Mouse (Mus musculus) small intestine, adult 2 months (tissue): ENCODE measurements at regions not wholly inside any gene's neighbourhood (a gene's known extent, or its start where the extent isn't known, plus 50 kb on each side); places are given as distances from the start of the nearest gene placed in this dataset.

Source experiments
- CTCF ChIP-seq: fragments of 200-500 bp; IDR thresholded peaks from 2 replicates; pipeline ENCODE4 v1.5.1; 2012; ENCODE audit warnings: low read depth, mild to moderate bottlenecking, control low read depth, inconsistent platforms, low read length, moderate library complexity, mixed read lengths; ENCODE audit not compliant: insufficient replicate concordance, insufficient read length; ENCODE audit errors: extremely low read depth
- POLR2A ChIP-seq: fragments of 200-500 bp; IDR thresholded peaks from 2 replicates; pipeline ENCODE4 v1.6.1; 2012; ENCODE audit warnings: low read depth, mild to moderate bottlenecking, control low read depth, inconsistent platforms, low read length, moderate library complexity

DNA sequence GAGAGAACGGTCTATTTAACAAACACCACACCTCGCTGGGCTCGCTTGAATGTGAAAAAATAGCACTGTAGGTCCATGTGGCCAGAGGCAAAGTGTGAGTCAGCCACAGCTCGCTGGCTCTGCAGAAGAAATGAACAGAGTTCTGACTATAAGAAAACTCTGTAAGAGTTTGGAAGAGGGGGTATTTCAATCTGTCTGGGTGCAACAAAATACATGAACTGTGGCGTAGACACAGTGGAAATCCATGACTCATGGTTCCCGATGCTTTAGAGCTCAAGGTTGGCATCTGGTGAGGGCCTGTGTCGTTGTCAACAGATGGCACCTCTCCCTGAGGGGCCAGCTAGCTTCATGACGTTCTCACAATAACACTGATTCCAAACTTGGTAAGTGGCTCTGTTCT is 1147.4 kb upstream of the Gulo start:
- no peak for TF ChIP-seq POLR2A
- TF ChIP-seq CTCF, result no peak
